8 mouse cellular contexts compared by ENCODE assay signal in the genomic region with DNA sequence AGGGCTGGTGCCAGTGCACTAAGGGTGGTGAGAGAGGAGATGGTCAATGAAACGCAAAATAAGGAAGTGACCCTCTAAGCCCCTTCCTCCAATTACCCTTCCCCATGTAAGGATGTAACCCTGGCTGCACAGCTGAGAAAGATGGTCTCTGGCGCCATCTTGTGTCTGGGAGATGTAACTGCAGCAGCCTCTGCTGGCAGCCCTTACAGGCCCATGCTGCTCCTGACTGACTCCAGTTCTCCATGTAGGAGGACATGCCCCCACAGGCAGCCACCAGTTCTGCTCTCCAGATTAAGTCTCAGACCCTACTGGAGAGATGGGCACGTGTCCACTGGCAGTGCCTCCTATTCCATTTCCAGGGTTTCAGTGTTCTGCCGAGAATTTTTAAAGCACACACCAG. TPM values are rescaled to one million over a fixed set of nuclear protein-coding genes. Genes with fewer than 3 reads are reported as not detected.
DNase-seq lines count a peak whose midpoint lies in the region; ATAC-seq and TF ChIP-seq lines count a peak whose summit lies in the region.

No protein-coding gene starts in this region.

- peaks cover 11% of the 10 kb centered on the region for H3K4me1 ChIP-seq in G1E (ENCODE audit: insufficient read depth, low read depth, low read length)
- no peaks in the 10 kb centered on the region for H3K4me1 ChIP-seq in forebrain, embryonic 13.5 days
- no peaks in the 10 kb centered on the region for H3K4me1 ChIP-seq in olfactory bulb, adult 2 months (ENCODE audit: control insufficient read depth, insufficient read depth, low read length)

- H3K27me3 ChIP-seq in G1E (ENCODE audit: insufficient read depth, low read length), result no peaks in the 10 kb centered on the region
- H3K27me3 ChIP-seq in forebrain, embryonic 13.5 days, result no peaks in the 10 kb centered on the region

- no peak overlapping the region for H3K4me2 ChIP-seq in forebrain, embryonic 13.5 days

- H3K27ac ChIP-seq in forebrain, embryonic 13.5 days, result no peak overlapping the region
- no peak overlapping the region for H3K27ac ChIP-seq in olfactory bulb, adult 2 months (ENCODE audit: insufficient read depth, low read depth, low read length)

- intact Hi-C loops in heart, postnatal 10 days (cut with DNase I), result loop anchor here (5.0 to 10.0 kb wide), 2 partner anchors 348 to 461 kb away; a partner anchor contains a TSS

- H3K9ac ChIP-seq in forebrain, embryonic 13.5 days, result no peak overlapping the region

- TF ChIP-seq POLR2A in olfactory bulb, adult 2 months (IDR thresholded peaks at IDR 0.05; ENCODE audit: insufficient read depth, low read depth, low read length), result no peak

- 28% methylated on average over 4 of the region's 4 CpGs for WGBS in forebrain, embryonic 13.5 days
- WGBS in olfactory bulb, adult 2 months, result 16% methylated on average over 4 of the region's 4 CpGs

- DNase-seq in G1E (ENCODE audit: low spot score), result peak; percentile 47
- DNase-seq in heart, postnatal 10 days, result peak; percentile 79 to 83
- peak; percentile 75 to 76 for DNase-seq in kidney, postnatal 4 days
- DNase-seq in lung, adult 18-20 months, result peak; percentile 60 to 61
- DNase-seq in thymus, adult 18-20 months, result peak; percentile 16 to 41

- H3K9me3 ChIP-seq in G1E (replicated peaks), result no peaks in the 10 kb centered on the region
- no peaks in the 10 kb centered on the region for H3K9me3 ChIP-seq in forebrain, embryonic 13.5 days (replicated peaks)

- ATAC-seq in G1E (ENCODE audit: extremely low read depth, insufficient number of reproducible peaks, low FRiP score, poor library complexity, severe bottlenecking), result peak; percentile 57
- ATAC-seq in cerebellum, adult (ENCODE audit: insufficient number of reproducible peaks, low FRiP score, low TSS enrichment), result peak; percentile 61; the same call in 1 of the 2 replicates
- ATAC-seq in forebrain, embryonic 13.5 days, result peak; percentile 69

- peak; percentile 99 for TF ChIP-seq CTCF in G1E (IDR thresholded peaks at IDR 0.05; ENCODE audit: low read depth, low read length)
- TF ChIP-seq CTCF in olfactory bulb, adult 2 months (IDR thresholded peaks at IDR 0.05; ENCODE audit: insufficient read depth, low read depth, low read length), result peak; percentile 84; the same call in 1 of the 2 replicates

- H3K4me3 ChIP-seq in G1E (ENCODE audit: low read depth, low read length), result no peak overlapping the region
- no peak overlapping the region for H3K4me3 ChIP-seq in forebrain, embryonic 13.5 days
- no peak overlapping the region for H3K4me3 ChIP-seq in olfactory bulb, adult 2 months (ENCODE audit: insufficient read depth, low read depth, low read length)

- H3K36me3 ChIP-seq in G1E (replicated peaks), result peaks cover 95% of the 10 kb centered on the region
- peaks cover 95% of the 10 kb centered on the region for H3K36me3 ChIP-seq in forebrain, embryonic 13.5 days (ENCODE audit: poor library complexity, severe bottlenecking)

RNA-seq across cellular contexts. Expression of a gene that starts 34.6 kb away (rescaled TPM):
- 91.6 and 100 TPM in 2 replicates for total RNA-seq in G1E (2014; fragmentation: Nextera tagmentation)
- total RNA-seq in G1E (2017), result 56.3 and 62.9 TPM in 2 replicates
- 16.5 and 28.6 TPM in 2 replicates for polyA plus RNA-seq in G1E (2012)
- 66.8 and 69.2 TPM in 2 replicates for polyA plus RNA-seq in forebrain, embryonic 13.5 days (2015; fragmentation: Nextera tagmentation; extraction: Ambion mirVana)
- total RNA-seq in heart, postnatal 10 days (2021), result 10 to 100 TPM; 33.1 to 35.9 TPM
- polyA plus RNA-seq in olfactory bulb, adult 2 months (2012; ENCODE audit: insufficient read depth, insufficient read length, low replicate concordance, missing spikeins), result not detected in 2 replicates

RNA-seq across cellular contexts. Expression of a gene that starts 39.0 kb away (rescaled TPM):
- total RNA-seq in G1E (2014; fragmentation: Nextera tagmentation), result 41.8 and 44.7 TPM in 2 replicates
- total RNA-seq in G1E (2017), result 37.9 and 43.2 TPM in 2 replicates
- polyA plus RNA-seq in G1E (2012), result 10.1 and 15.5 TPM in 2 replicates
- polyA plus RNA-seq in forebrain, embryonic 13.5 days (2015; fragmentation: Nextera tagmentation; extraction: Ambion mirVana), result 40.1 and 41.9 TPM in 2 replicates
- 10 to 100 TPM; 29.3 to 30.0 TPM for total RNA-seq in heart, postnatal 10 days (2021)
- not detected in 2 replicates for polyA plus RNA-seq in olfactory bulb, adult 2 months (2012; ENCODE audit: insufficient read depth, insufficient read length, low replicate concordance, missing spikeins)

Comparison
In these comparisons a context has a peak if more than half of its experiments do, and no peak if none do; other contexts are left out.
1. DNase-seq: peak in every context shown above with its lines; median percentile 81 in heart, postnatal 10 days; 76 in kidney, postnatal 4 days; 60 in lung, adult 18-20 months; 47 in G1E; 28 in thymus, adult 18-20 months.